Mouse (Mus musculus) stomach, postnatal 0 days (tissue): ENCODE data around the gene G430095P16Rik.

Experiments used
- CTCF ChIP-seq: IDR thresholded peaks from 2 replicates; pipeline ENCODE4 v1.5.1; 2016; ENCODE audit warnings: antibody characterized with exemption, low read depth, mild to moderate bottlenecking, moderate library complexity
- EP300 ChIP-seq: optimal IDR thresholded peaks from 2 replicates; pipeline ENCODE3; 2016; ENCODE audit warnings: antibody characterized with exemption

DNA sequence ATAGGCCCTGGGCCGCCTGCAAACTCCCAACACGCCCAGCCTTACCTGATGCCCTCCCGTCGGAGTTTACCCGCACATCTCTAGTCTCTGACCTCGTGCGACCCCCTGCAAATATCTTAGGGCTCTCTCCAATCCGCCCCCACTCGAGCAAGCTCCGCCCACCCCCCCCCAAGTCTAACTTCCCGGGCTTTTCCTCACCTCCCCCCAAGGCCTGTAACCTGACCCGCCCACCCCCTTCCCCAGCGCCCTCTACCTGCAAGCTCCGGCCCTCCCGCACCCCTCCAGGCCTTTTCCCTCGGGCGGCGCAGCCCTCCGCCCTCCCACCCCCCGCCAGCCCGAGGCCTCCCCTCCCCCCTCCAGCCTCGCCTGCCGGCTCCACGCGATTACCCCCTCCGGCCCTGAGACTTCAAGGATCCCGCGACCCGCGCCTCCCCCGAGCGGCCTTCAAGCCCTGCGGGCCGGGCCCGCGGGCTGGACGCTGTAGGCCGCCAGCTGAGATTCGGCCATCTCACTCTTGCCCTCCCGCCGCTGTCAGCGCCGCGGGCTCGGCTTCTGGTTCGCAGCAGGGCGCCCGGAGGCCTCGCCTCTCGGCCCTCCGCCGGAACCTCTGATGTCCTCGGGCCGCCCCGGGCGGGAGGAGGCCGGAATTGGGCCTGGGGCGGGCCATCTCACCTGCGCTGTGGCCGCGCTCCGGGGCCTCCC is 35.7 kb upstream of the G430095P16Rik start:
- no peak for TF ChIP-seq EP300
- TF ChIP-seq CTCF = peak; percentile 23; the same call in 1 of the 2 replicates
